Mouse (Mus musculus): ENCODE measurements around the gene Ctsl. TPM values are rescaled to one million over a fixed set of nuclear protein-coding genes. Genes with fewer than 3 reads are reported as not detected.

The Ctsl gene
- polyA plus RNA-seq, 1 experiment from 2014 or later: 148 TPM

- Histone ChIP-seq H3K4me3 (ENCODE audit: low read depth, low read length) (peak overlapping the region; percentile 30), H3K27ac (ENCODE audit: low read depth, low read length) (no peak overlapping the region), H3K36me3 (ENCODE audit: control insufficient read depth, insufficient read depth, low read length) (no peaks in the 10 kb centered on the region), H3K9me3 (ENCODE audit: control insufficient read depth, low read length) (no peaks in the 10 kb centered on the region), H3K4me2 (ENCODE audit: low read depth) (peak overlapping the region; percentile 66), H3K4me1 (ENCODE audit: control insufficient read depth, insufficient read depth, low read length) (no peaks in the 10 kb centered on the region), H3K9ac (ENCODE audit: low read length) (peak overlapping the region; percentile 44; the same call in 1 of the 2 replicates), H3K27me3 (ENCODE audit: control insufficient read depth, insufficient read depth, low read length) (no peaks in the 10 kb centered on the region)
- 25% methylated on average over 10 of the region's 10 CpGs for WGBS
- DNase-seq (ENCODE audit: low spot score): no peak
- ATAC-seq (ENCODE audit: insufficient read depth, low FRiP score, low TSS enrichment): no peak; the same call in 1 of the 2 replicates
These were observed 27.1 kb downstream of the Ctsl start for GRCm38 (mm10) chr13:64343598-64343997.

GRCm38 (mm10) chr13:64335546-64336132 is 35.1 kb downstream of the Ctsl start:
- Histone ChIP-seq H3K4me1 (ENCODE audit: control insufficient read depth, insufficient read depth, low read length) (no peaks in the 10 kb centered on the region), H3K27me3 (ENCODE audit: control insufficient read depth, insufficient read depth, low read length) (no peaks in the 10 kb centered on the region), H3K9me3 (ENCODE audit: control insufficient read depth, low read length) (no peaks in the 10 kb centered on the region), H3K4me3 (ENCODE audit: low read depth, low read length) (no peak overlapping the region), H3K9ac (ENCODE audit: low read length) (no peak overlapping the region), H3K4me2 (ENCODE audit: low read depth) (no peak overlapping the region), H3K36me3 (ENCODE audit: control insufficient read depth, insufficient read depth, low read length) (no peaks in the 10 kb centered on the region), H3K27ac (ENCODE audit: low read depth, low read length) (no peak overlapping the region)
- DNase-seq (ENCODE audit: low spot score) (no peak), ATAC-seq (ENCODE audit: insufficient read depth, low FRiP score, low TSS enrichment) (no peak)
- 48% methylated on average over 4 of the region's 4 CpGs for WGBS

GRCm38 (mm10) chr13:64333102-64333501 is 37.6 kb downstream of the Ctsl start:
- Histone ChIP-seq H3K4me3 (ENCODE audit: low read depth, low read length) (no peak overlapping the region), H3K27ac (ENCODE audit: low read depth, low read length) (no peak overlapping the region), H3K27me3 (ENCODE audit: control insufficient read depth, insufficient read depth, low read length) (no peaks in the 10 kb centered on the region), H3K4me2 (ENCODE audit: low read depth) (no peak overlapping the region), H3K9me3 (ENCODE audit: control insufficient read depth, low read length) (no peaks in the 10 kb centered on the region), H3K9ac (ENCODE audit: low read length) (no peak overlapping the region), H3K4me1 (ENCODE audit: control insufficient read depth, insufficient read depth, low read length) (no peaks in the 10 kb centered on the region), H3K36me3 (ENCODE audit: control insufficient read depth, insufficient read depth, low read length) (no peaks in the 10 kb centered on the region)
- 88% methylated on average over 3 of the region's 3 CpGs for WGBS
- ATAC-seq (ENCODE audit: insufficient read depth, low FRiP score, low TSS enrichment) (no peak), DNase-seq (ENCODE audit: low spot score) (no peak)

GRCm38 (mm10) chr13:64332321-64332720 is 38.4 kb downstream of the Ctsl start:
- Histone ChIP-seq H3K9me3 (ENCODE audit: control insufficient read depth, low read length) (no peaks in the 10 kb centered on the region), H3K9ac (ENCODE audit: low read length) (no peak overlapping the region), H3K4me2 (ENCODE audit: low read depth) (no peak overlapping the region), H3K36me3 (ENCODE audit: control insufficient read depth, insufficient read depth, low read length) (no peaks in the 10 kb centered on the region), H3K4me1 (ENCODE audit: control insufficient read depth, insufficient read depth, low read length) (no peaks in the 10 kb centered on the region), H3K27ac (ENCODE audit: low read depth, low read length) (no peak overlapping the region), H3K4me3 (ENCODE audit: low read depth, low read length) (no peak overlapping the region), H3K27me3 (ENCODE audit: control insufficient read depth, insufficient read depth, low read length) (no peaks in the 10 kb centered on the region)
- 84% methylated on average over 6 of the region's 6 CpGs for WGBS
- ATAC-seq (ENCODE audit: insufficient read depth, low FRiP score, low TSS enrichment): no peak
- no peak for DNase-seq (ENCODE audit: low spot score)

GRCm38 (mm10) chr13:64322561-64323281 is 48.0 kb downstream of the Ctsl start:
- Histone ChIP-seq H3K36me3 (ENCODE audit: control insufficient read depth, insufficient read depth, low read length) (no peaks in the 10 kb centered on the region), H3K9me3 (ENCODE audit: control insufficient read depth, low read length) (no peaks in the 10 kb centered on the region), H3K27me3 (ENCODE audit: control insufficient read depth, insufficient read depth, low read length) (no peaks in the 10 kb centered on the region), H3K4me2 (ENCODE audit: low read depth) (no peak overlapping the region), H3K27ac (ENCODE audit: low read depth, low read length) (no peak overlapping the region), H3K4me1 (ENCODE audit: control insufficient read depth, insufficient read depth, low read length) (no peaks in the 10 kb centered on the region), H3K9ac (ENCODE audit: low read length) (no peak overlapping the region), H3K4me3 (ENCODE audit: low read depth, low read length) (no peak overlapping the region)
- 74% methylated on average over 8 of the region's 8 CpGs for WGBS
- ATAC-seq (ENCODE audit: insufficient read depth, low FRiP score, low TSS enrichment): no peak
- no peak for DNase-seq (ENCODE audit: low spot score)

- Histone ChIP-seq H3K27ac (ENCODE audit: low read depth, low read length) (no peak overlapping the region), H3K4me2 (ENCODE audit: low read depth) (no peak overlapping the region), H3K9me3 (ENCODE audit: control insufficient read depth, low read length) (no peaks in the 10 kb centered on the region), H3K27me3 (ENCODE audit: control insufficient read depth, insufficient read depth, low read length) (no peaks in the 10 kb centered on the region), H3K9ac (ENCODE audit: low read length) (no peak overlapping the region), H3K4me1 (ENCODE audit: control insufficient read depth, insufficient read depth, low read length) (no peaks in the 10 kb centered on the region), H3K36me3 (ENCODE audit: control insufficient read depth, insufficient read depth, low read length) (no peaks in the 10 kb centered on the region), H3K4me3 (ENCODE audit: low read depth, low read length) (no peak overlapping the region)
- ATAC-seq (ENCODE audit: insufficient read depth, low FRiP score, low TSS enrichment): no peak
- WGBS: 80% methylated on average over 8 of the region's 8 CpGs
- no peak for DNase-seq (ENCODE audit: low spot score)
These were observed 50.4 kb downstream of the Ctsl start for GRCm38 (mm10) chr13:64320334-64320733.

GRCm38 (mm10) chr13:64319782-64320181 is 50.9 kb downstream of the Ctsl start:
- H3K27ac ChIP-seq (ENCODE audit: low read depth, low read length): no peak overlapping the region
- ATAC-seq (ENCODE audit: insufficient read depth, low FRiP score, low TSS enrichment) (no peak), DNase-seq (ENCODE audit: low spot score) (no peak)
- no peaks in the 10 kb centered on the region for H3K9me3 ChIP-seq (ENCODE audit: control insufficient read depth, low read length)
- H3K4me2 ChIP-seq (ENCODE audit: low read depth): no peak overlapping the region
- H3K27me3 ChIP-seq (ENCODE audit: control insufficient read depth, insufficient read depth, low read length): no peaks in the 10 kb centered on the region
- no peaks in the 10 kb centered on the region for H3K36me3 ChIP-seq (ENCODE audit: control insufficient read depth, insufficient read depth, low read length)
- H3K4me1 ChIP-seq (ENCODE audit: control insufficient read depth, insufficient read depth, low read length): no peaks in the 10 kb centered on the region
- H3K4me3 ChIP-seq (ENCODE audit: low read depth, low read length): no peak overlapping the region
- H3K9ac ChIP-seq (ENCODE audit: low read length): no peak overlapping the region

GRCm38 (mm10) chr13:64318355-64318754 is 52.3 kb downstream of the Ctsl start:
- no peak overlapping the region for H3K27ac ChIP-seq (ENCODE audit: low read depth, low read length)
- H3K9me3 ChIP-seq (ENCODE audit: control insufficient read depth, low read length): no peaks in the 10 kb centered on the region
- no peak overlapping the region for H3K4me2 ChIP-seq (ENCODE audit: low read depth)
- 79% methylated on average over 2 of the region's 2 CpGs for WGBS
- H3K4me1 ChIP-seq (ENCODE audit: control insufficient read depth, insufficient read depth, low read length): no peaks in the 10 kb centered on the region
- H3K9ac ChIP-seq (ENCODE audit: low read length): no peak overlapping the region
- H3K4me3 ChIP-seq (ENCODE audit: low read depth, low read length): no peak overlapping the region
- no peak for ATAC-seq (ENCODE audit: insufficient read depth, low FRiP score, low TSS enrichment)
- DNase-seq (ENCODE audit: low spot score): no peak
- no peaks in the 10 kb centered on the region for H3K27me3 ChIP-seq (ENCODE audit: control insufficient read depth, insufficient read depth, low read length)
- H3K36me3 ChIP-seq (ENCODE audit: control insufficient read depth, insufficient read depth, low read length): no peaks in the 10 kb centered on the region

- H3K9me3 ChIP-seq (ENCODE audit: control insufficient read depth, low read length): no peaks in the 10 kb centered on the region
- 0 out of 2 replicates have a peak, but pooled peaks cover 3% of the 10 kb centered on the region for H3K4me1 ChIP-seq (ENCODE audit: control insufficient read depth, insufficient read depth, low read length)
- ATAC-seq (ENCODE audit: insufficient read depth, low FRiP score, low TSS enrichment) (no peak), DNase-seq (ENCODE audit: low spot score) (peak; percentile 24)
- WGBS: 3% methylated on average over 3 of the region's 3 CpGs
- no peak overlapping the region for H3K4me2 ChIP-seq (ENCODE audit: low read depth)
- H3K27ac ChIP-seq (ENCODE audit: low read depth, low read length): no peak overlapping the region
- H3K36me3 ChIP-seq (ENCODE audit: control insufficient read depth, insufficient read depth, low read length): no peaks in the 10 kb centered on the region
- no peak overlapping the region for H3K9ac ChIP-seq (ENCODE audit: low read length)
- H3K4me3 ChIP-seq (ENCODE audit: low read depth, low read length): no peak overlapping the region
- no peaks in the 10 kb centered on the region for H3K27me3 ChIP-seq (ENCODE audit: control insufficient read depth, insufficient read depth, low read length)
These were observed 55.1 kb downstream of the Ctsl start for GRCm38 (mm10) chr13:64315483-64316050.

Measured in neural tube, embryonic 11.5 days (tissue).